Mouse (Mus musculus) embryonic facial prominence, embryonic 12.5 days (tissue): ENCODE measurements around the gene Pdk4. TPM values are rescaled to one million over a fixed set of nuclear protein-coding genes. Genes with fewer than 3 reads are reported as not detected.

Experiments used
- ATAC-seq: fragments of 200-750 bp; cut with Nextera tagmentation; 2 replicates; pipeline ENCODE4 v1.8.0; 2017; ENCODE audit not compliant: insufficient number of reproducible peaks, insufficient read depth, low FRiP score, low TSS enrichment
- H3K27ac ChIP-seq: fragments of 300-500 bp; sonication (generic); 2 replicates; pipeline ENCODE4 v1.5.1; 2016; ENCODE audit warnings: mild to moderate bottlenecking
- H3K27me3 ChIP-seq: fragments of 300-500 bp; sonication (generic); 2 replicates; pipeline ENCODE4 v1.6.1; 2016; ENCODE audit warnings: mild to moderate bottlenecking, moderate library complexity
- H3K36me3 ChIP-seq: fragments of 300-500 bp; sonication (generic); 2 replicates; pipeline ENCODE4 v1.6.1; 2016; ENCODE audit warnings: mild to moderate bottlenecking
- H3K4me1 ChIP-seq: fragments of 300-500 bp; sonication (generic); 2 replicates; pipeline ENCODE4 v1.6.1; 2016
- H3K4me2 ChIP-seq: fragments of 300-500 bp; sonication (generic); replicated peaks from 2 replicates; pipeline ENCODE4 v1.6.1; 2016; ENCODE audit warnings: mild to moderate bottlenecking, moderate library complexity
- H3K4me3 ChIP-seq: fragments of 300-500 bp; sonication (generic); 2 replicates; pipeline ENCODE4 v1.5.1; 2016; ENCODE audit warnings: mild to moderate bottlenecking
- H3K9ac ChIP-seq: fragments of 300-500 bp; sonication (generic); 2 replicates; pipeline ENCODE4 v1.6.1; 2016; ENCODE audit warnings: mild to moderate bottlenecking, moderate library complexity
- H3K9me3 ChIP-seq: fragments of 300-500 bp; sonication (generic); 2 replicates; pipeline ENCODE4 v1.6.1; 2016; ENCODE audit warnings: mild to moderate bottlenecking, moderate library complexity
- WGBS: fragments of 180-500 bp; shearing (Covaris S2); methylation state at CpG from one replicate; pipeline ENCODE4 v1.1.7; 2016; 5-methylcytosine and 5-hydroxymethylcytosine counted together
- polyA plus RNA-seq: library from polyadenylated mRNA; unstranded; fragments of >200 nt; fragmentation: Nextera tagmentation; extraction: Ambion mirVana; gene quantifications from 2 replicates; pipeline ENCODE4 v1.2.1, GENCODE M21; 2016

Pdk4 gene
- polyA plus RNA-seq, result 0.69 and 1.0 TPM in 2 replicates

- Histone ChIP-seq H3K27ac (no peak within 1 kb of the TSS), H3K4me1 (no peaks in the 10 kb centered on the region), H3K9ac (peak within 1 kb of the TSS; percentile 40; the same call in 1 of the 2 replicates), H3K9me3 (no peaks in the 10 kb centered on the region), H3K4me3 (peak within 1 kb of the TSS; percentile 52), H3K4me2 (peak within 1 kb of the TSS; percentile 87), H3K27me3 (no peaks in the 10 kb centered on the region), H3K36me3 (no peaks in the 10 kb centered on the region)
- peak; percentile 91 for ATAC-seq
- WGBS, result 1% methylated on average over 43 of the region's 43 CpGs
These were observed at the start of gene Pdk4 for GRCm38 (mm10) chr6:5495961-5496853. Gene Pdk4, minus strand, starts transcription at chr6:5496309.

- WGBS, result 65% methylated on average over 2 of the region's 2 CpGs
- no peak overlapping the region for H3K27ac ChIP-seq
- no peaks in the 10 kb centered on the region for H3K9me3 ChIP-seq
- no peak overlapping the region for H3K4me2 ChIP-seq
- no peaks in the 10 kb centered on the region for H3K36me3 ChIP-seq
- ATAC-seq, result no peak
- no peaks in the 10 kb centered on the region for H3K4me1 ChIP-seq
- H3K9ac ChIP-seq, result no peak overlapping the region
- H3K27me3 ChIP-seq, result no peaks in the 10 kb centered on the region
- H3K4me3 ChIP-seq, result no peak overlapping the region
These were observed 41.8 kb upstream of the Pdk4 start for GRCm38 (mm10) chr6:5537855-5538365.

GRCm38 (mm10) chr6:5535754-5536153, 39.6 kb upstream of the Pdk4 start:
- H3K4me1 ChIP-seq, result no peaks in the 10 kb centered on the region
- H3K4me3 ChIP-seq, result no peak overlapping the region
- no peak overlapping the region for H3K27ac ChIP-seq
- no peak overlapping the region for H3K4me2 ChIP-seq
- H3K9ac ChIP-seq, result no peak overlapping the region
- H3K9me3 ChIP-seq, result no peaks in the 10 kb centered on the region
- H3K27me3 ChIP-seq, result no peaks in the 10 kb centered on the region
- no peaks in the 10 kb centered on the region for H3K36me3 ChIP-seq
- ATAC-seq, result no peak

GRCm38 (mm10) chr6:5517091-5517490, 21.0 kb upstream of the Pdk4 start:
- ATAC-seq, result no peak
- Histone ChIP-seq H3K4me1 (no peaks in the 10 kb centered on the region), H3K27ac (no peak overlapping the region), H3K9me3 (no peaks in the 10 kb centered on the region), H3K36me3 (no peaks in the 10 kb centered on the region), H3K4me2 (no peak overlapping the region), H3K4me3 (no peak overlapping the region), H3K27me3 (no peaks in the 10 kb centered on the region), H3K9ac (no peak overlapping the region)
- 72% methylated on average over 5 of the region's 5 CpGs for WGBS

GRCm38 (mm10) chr6:5509757-5510156, 13.6 kb upstream of the Pdk4 start:
- no peak for ATAC-seq
- WGBS, result 24% methylated on average over 5 of the region's 5 CpGs

GRCm38 (mm10) chr6:5509303-5509702, 13.2 kb upstream of the Pdk4 start:
- no peaks in the 10 kb centered on the region for H3K9me3 ChIP-seq
- no peak overlapping the region for H3K4me3 ChIP-seq
- H3K4me1 ChIP-seq, result no peaks in the 10 kb centered on the region
- ATAC-seq, result no peak
- no peaks in the 10 kb centered on the region for H3K27me3 ChIP-seq
- WGBS, result 48% methylated on average over 5 of the region's 5 CpGs
- no peak overlapping the region for H3K9ac ChIP-seq
- H3K4me2 ChIP-seq, result no peak overlapping the region
- no peak overlapping the region for H3K27ac ChIP-seq
- H3K36me3 ChIP-seq, result no peaks in the 10 kb centered on the region

More at GRCm38 (mm10) chr6:5509757-5510156, 13.6 kb upstream of the Pdk4 start:
- H3K27ac ChIP-seq, result no peak overlapping the region
- no peak overlapping the region for H3K4me3 ChIP-seq
- H3K27me3 ChIP-seq, result no peaks in the 10 kb centered on the region
- no peaks in the 10 kb centered on the region for H3K4me1 ChIP-seq
- H3K36me3 ChIP-seq, result no peaks in the 10 kb centered on the region
- no peaks in the 10 kb centered on the region for H3K9me3 ChIP-seq
- H3K4me2 ChIP-seq, result no peak overlapping the region
- H3K9ac ChIP-seq, result no peak overlapping the region

GRCm38 (mm10) chr6:5507821-5508220, 11.7 kb upstream of the Pdk4 start:
- Histone ChIP-seq H3K4me1 (no peaks in the 10 kb centered on the region), H3K4me3 (no peak overlapping the region), H3K9ac (no peak overlapping the region), H3K27ac (no peak overlapping the region), H3K9me3 (no peaks in the 10 kb centered on the region), H3K36me3 (no peaks in the 10 kb centered on the region), H3K27me3 (no peaks in the 10 kb centered on the region), H3K4me2 (no peak overlapping the region)
- no peak for ATAC-seq
- 75% methylated on average over 5 of the region's 5 CpGs for WGBS

GRCm38 (mm10) chr6:5506271-5506670, 10.2 kb upstream of the Pdk4 start:
- ATAC-seq, result no peak
- H3K9ac ChIP-seq, result no peak overlapping the region
- H3K36me3 ChIP-seq, result no peaks in the 10 kb centered on the region
- H3K27ac ChIP-seq, result no peak overlapping the region
- H3K4me2 ChIP-seq, result no peak overlapping the region
- 93% methylated on average over 3 of the region's 3 CpGs for WGBS
- H3K9me3 ChIP-seq, result no peaks in the 10 kb centered on the region
- H3K4me1 ChIP-seq, result no peaks in the 10 kb centered on the region
- no peaks in the 10 kb centered on the region for H3K27me3 ChIP-seq
- no peak overlapping the region for H3K4me3 ChIP-seq

- no peak for ATAC-seq
- Histone ChIP-seq H3K9me3 (no peaks in the 10 kb centered on the region), H3K4me3 (no peak overlapping the region), H3K27me3 (no peaks in the 10 kb centered on the region), H3K36me3 (no peaks in the 10 kb centered on the region), H3K9ac (no peak overlapping the region), H3K27ac (no peak overlapping the region), H3K4me1 (no peaks in the 10 kb centered on the region), H3K4me2 (no peak overlapping the region)
- WGBS, result 72% methylated on average over 1 of the region's 1 CpGs
These were observed 6.7 kb upstream of the Pdk4 start for GRCm38 (mm10) chr6:5502810-5503209.

GRCm38 (mm10) chr6:5501551-5501950, 5.4 kb upstream of the Pdk4 start:
- H3K4me3 ChIP-seq, result no peak overlapping the region
- WGBS, result 71% methylated on average over 10 of the region's 10 CpGs
- H3K36me3 ChIP-seq, result no peaks in the 10 kb centered on the region
- H3K4me1 ChIP-seq, result no peaks in the 10 kb centered on the region
- no peak overlapping the region for H3K9ac ChIP-seq
- H3K27ac ChIP-seq, result no peak overlapping the region
- no peak overlapping the region for H3K4me2 ChIP-seq
- ATAC-seq, result no peak
- no peaks in the 10 kb centered on the region for H3K9me3 ChIP-seq
- no peaks in the 10 kb centered on the region for H3K27me3 ChIP-seq

GRCm38 (mm10) chr6:5498740-5499139, 2.6 kb upstream of the Pdk4 start:
- no peak for ATAC-seq
- H3K4me2 ChIP-seq, result no peak overlapping the region
- no peaks in the 10 kb centered on the region for H3K9me3 ChIP-seq
- no peaks in the 10 kb centered on the region for H3K27me3 ChIP-seq
- no peak overlapping the region for H3K4me3 ChIP-seq
- H3K9ac ChIP-seq, result no peak overlapping the region
- no peaks in the 10 kb centered on the region for H3K36me3 ChIP-seq
- H3K27ac ChIP-seq, result no peak overlapping the region
- H3K4me1 ChIP-seq, result no peaks in the 10 kb centered on the region
- 84% methylated on average over 11 of the region's 11 CpGs for WGBS

GRCm38 (mm10) chr6:5496854-5497235, 736 bp upstream of the Pdk4 start:
- H3K9me3 ChIP-seq, result no peaks in the 10 kb centered on the region
- no peaks in the 10 kb centered on the region for H3K27me3 ChIP-seq
- no peaks in the 10 kb centered on the region for H3K36me3 ChIP-seq
- ATAC-seq, result no peak
- peak overlapping the region; percentile 52; the same call in 1 of the 2 replicates for H3K4me3 ChIP-seq
- peak overlapping the region; percentile 87 for H3K4me2 ChIP-seq
- 32% methylated on average over 3 of the region's 3 CpGs for WGBS
- H3K27ac ChIP-seq, result no peak overlapping the region
- H3K4me1 ChIP-seq, result no peaks in the 10 kb centered on the region
- no peak overlapping the region for H3K9ac ChIP-seq
